Mouse (Mus musculus): ENCODE results near the gene Whamm.

GRCm38 (mm10) chr7:81573397-81573796, 2.3 kb downstream of the Whamm start:
- TF ChIP-seq POLR2A (IDR thresholded peaks at IDR 0.05; ENCODE audit: borderline replicate concordance, low read depth, low read length) (no peak), CTCF (IDR thresholded peaks at IDR 0.05; ENCODE audit: low read depth, low read length) (no peak)

Measured in bone marrow macrophage, adult 2 months (primary cell).